Mouse (Mus musculus) spleen, postnatal 36 days (tissue): ENCODE results near the gene Sec1.
"Not testable (repeated sequence)": the region's sequence is repeated elsewhere in the genome, so short reads cannot be mapped to it uniquely, and the experiment has no call there.

Experiments
- DNase-seq, 2 experiments: peaks; one replicate each; pipeline ENCODE4 v3.0.0; 2022; ENCODE audit warnings: low spot score in 2 of 2, mixed read lengths in 1 of 2

Sec1 gene

GRCm38 (mm10) chr7:45679966-45680621, 14.1 kb downstream of the Sec1 start:
- no peak for DNase-seq

- no peak for DNase-seq
These were observed 15.7 kb downstream of the Sec1 start for GRCm38 (mm10) chr7:45678513-45678912.

DNA sequence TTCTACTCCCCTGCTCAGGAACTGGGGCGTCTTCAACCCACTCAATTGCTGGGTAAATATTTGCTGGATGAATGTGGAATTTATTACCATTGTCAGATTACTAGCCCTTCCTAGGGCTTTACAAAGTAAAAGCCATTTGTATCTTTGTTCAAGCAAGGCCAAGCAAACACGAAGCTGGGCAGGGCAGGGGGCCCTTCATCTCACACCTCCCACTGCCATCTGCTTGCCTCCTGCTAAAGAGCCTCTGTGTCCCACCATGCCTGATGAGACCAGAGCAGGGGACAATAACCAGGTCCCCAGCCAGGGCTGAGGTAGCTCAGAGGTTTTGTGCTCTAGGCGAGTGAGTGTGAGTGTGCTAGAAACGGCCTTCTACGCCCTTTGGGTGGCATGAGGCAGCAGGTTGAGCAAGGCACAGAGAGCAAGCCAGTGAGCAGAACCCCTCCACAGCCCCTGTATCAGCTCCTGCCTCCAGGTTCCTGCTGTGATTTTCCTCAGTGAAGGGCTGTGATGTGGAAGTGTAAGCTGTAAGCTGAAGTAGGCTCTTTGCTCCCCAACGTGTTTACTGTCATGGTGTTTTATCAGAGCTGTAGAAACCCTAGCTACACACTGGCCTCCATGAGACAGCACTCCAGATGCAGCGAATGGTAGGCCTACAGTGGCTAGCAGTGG, 16.4 kb downstream of the Sec1 start:
- no peak for DNase-seq

DNA sequence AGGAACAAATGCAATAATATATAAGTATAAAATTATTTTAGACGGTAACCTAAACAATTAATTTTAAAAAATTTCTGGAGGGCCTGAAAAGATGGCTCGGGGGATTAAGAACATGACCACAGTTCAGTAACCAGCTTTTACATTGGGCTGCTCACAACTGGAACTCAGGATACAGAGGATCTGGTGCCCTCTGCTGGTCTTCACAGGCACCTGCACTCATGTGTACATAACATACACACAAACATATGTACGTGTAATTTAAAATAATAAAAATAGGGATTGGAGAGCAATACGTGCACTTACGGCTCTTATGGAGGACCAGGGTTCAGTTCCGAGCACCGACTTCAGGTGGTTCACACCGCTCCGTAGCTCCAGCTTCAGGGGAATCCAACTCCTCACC, 25.3 kb downstream of the Sec1 start:
- no peak for DNase-seq

GRCm38 (mm10) chr7:45667761-45668160, 26.4 kb downstream of the Sec1 start:
- no peak for DNase-seq

DNA sequence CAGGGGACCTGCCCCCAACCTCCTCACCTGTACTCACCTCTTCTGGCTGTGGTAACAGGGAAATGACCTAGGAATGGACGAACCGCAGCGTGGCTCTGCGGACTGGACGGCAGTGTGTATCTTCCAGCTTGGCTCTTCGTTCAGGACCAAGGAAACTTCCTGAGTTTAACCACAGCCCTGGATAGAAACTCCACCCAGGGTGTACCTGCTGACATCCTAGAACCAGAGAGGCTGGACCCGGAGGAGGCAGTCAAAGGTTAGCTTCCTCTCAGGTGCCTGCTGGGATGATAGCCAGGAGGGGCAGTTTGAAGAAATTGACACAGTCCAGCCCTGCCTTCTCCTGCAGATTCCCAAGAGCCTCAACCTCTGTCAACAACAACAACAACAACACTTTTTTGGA, 28.0 kb downstream of the Sec1 start, which contains the start of gene Fut2:
Gene Fut2 (minus strand): TSS at position 234 of the 400 bp plus-strand sequence.
- no peak for DNase-seq

DNA sequence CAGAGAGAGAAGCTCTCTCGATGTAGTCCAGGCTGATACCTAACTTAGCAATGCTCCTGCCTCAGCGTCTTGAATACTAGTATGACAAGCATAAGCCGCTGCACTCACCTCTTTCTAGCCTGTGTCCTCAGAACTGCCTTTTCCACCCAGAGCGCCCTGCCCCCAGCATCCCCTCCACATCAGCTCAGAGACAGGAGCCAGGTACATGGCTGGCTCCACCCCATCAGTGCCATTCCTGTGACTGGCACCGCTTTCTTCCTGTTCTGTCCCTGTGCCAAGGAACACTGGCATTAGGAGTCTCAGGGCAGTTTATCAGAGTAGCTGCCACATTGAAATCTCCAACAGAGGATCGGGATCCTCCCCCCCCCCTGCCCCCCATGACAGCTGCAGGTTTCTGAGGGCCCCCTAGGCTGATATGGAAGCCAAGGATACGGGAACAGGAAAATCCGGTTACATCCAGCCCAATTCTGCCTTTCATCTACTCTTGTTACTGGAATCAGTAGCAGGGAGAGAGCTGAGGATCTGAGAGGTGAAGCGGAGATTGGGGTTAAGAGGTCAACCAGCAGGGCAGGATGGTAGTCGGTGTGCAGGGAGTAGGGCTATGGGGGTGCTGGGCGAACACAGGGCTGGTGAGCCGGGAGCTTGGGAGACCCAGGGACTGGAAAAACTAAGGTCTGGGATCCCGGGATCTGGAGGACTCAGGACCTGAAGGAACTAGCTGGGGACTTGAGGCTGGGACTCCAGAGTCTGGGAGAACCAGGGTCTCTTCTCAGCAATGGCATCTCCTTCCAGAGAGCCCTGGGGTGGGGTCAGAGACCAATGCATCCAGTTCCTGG, 28.7 kb downstream of the Sec1 start:
- no peak for DNase-seq

- not testable (repeated sequence) for DNase-seq
These were observed 32.5 kb downstream of the Sec1 start for GRCm38 (mm10) chr7:45661702-45662101.

GRCm38 (mm10) chr7:45660746-45661478, 33.3 kb downstream of the Sec1 start:
- no peak for DNase-seq

GRCm38 (mm10) chr7:45654424-45655047, 39.7 kb downstream of the Sec1 start:
- no peak for DNase-seq

GRCm38 (mm10) chr7:45650484-45650883, 43.7 kb downstream of the Sec1 start:
- not testable (repeated sequence) for DNase-seq

DNA sequence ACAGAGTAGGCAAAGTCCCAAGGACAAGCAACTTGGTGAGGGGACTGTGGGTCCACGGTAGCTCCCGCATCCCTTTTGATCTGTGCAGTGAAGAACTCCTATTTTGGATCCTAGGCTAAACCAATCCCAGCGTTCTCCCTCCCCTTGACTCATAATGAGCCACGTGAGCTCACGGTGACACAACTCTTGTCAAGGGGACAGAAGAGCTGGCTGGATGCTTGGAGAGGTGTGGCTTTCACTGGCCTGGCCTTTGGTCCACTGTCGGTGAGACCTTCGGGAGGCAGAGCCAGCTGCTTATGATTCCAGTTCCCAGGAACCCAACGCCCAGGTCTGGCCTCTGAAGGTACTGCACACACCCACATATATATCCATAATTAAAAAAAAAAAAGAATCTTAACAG, 44.9 kb downstream of the Sec1 start:
- no peak for DNase-seq

DNA sequence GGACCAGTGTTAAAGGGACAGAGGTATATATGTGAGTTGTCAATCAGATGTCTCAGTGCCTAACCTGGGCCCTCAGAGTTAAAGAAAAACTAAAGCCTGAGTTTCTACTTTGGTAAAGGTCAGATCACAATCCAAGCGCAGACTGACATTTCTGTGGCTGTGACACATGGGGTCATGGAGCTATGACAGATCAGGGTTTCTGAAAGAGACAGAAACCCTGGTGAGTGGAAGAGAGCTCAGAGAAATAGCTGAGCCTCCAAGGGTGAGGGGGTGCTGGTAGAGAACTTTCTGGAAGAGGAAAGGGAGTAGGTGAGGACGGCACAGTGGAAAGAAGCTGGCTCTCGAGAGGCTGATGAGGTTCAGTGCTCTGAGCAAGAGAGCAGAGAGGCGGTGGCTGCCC, 47.5 kb downstream of the Sec1 start:
- no peak for DNase-seq

DNA sequence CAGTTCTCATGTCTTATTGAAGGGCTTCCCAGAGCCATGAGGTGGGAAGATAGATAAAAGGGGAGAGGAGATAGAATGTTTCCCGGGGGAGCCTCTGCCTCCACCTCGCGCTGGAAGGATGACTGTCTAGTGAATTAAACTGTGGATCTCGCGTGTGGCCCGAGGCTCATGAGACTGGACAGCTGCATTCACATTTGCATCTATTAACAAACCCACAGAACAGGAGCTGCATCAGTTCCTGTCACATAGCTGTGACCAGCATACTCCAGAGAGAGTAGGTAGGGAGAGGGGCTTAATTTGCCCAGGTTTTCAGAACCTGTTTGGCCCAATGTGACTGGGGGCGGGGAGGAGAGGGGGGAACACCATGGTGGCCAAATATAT, 48.6 kb downstream of the Sec1 start:
- DNase-seq: no peak

GRCm38 (mm10) chr7:45644872-45645590, 49.2 kb downstream of the Sec1 start:
- no peak for DNase-seq

DNA sequence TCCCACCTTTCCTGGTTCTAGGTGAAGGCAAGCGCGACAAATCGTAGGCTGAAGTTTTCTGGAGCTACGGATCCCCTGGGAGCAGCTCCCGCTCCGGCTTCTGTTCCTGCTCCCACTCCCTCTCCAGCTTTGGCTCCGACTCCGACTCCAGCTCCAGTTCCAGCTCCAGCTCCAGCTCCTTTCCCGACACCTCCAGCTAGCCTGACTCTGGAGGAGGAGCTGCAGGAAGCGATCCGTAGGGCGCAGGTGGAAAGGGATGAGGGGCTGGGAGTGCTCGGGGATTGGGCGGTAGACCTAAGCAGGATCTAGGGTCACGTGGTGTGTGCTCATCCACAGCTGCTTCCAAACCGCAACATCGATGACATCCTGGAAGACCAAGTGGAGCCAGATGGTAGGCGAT, 50.0 kb downstream of the Sec1 start:
- no peak for DNase-seq

- DNase-seq: peak; percentile 79 to 84
These were observed 50.6 kb downstream of the Sec1 start for GRCm38 (mm10) chr7:45643441-45644178.

- no peak for DNase-seq
These were observed 51.5 kb downstream of the Sec1 start for GRCm38 (mm10) chr7:45642503-45643255.

DNA sequence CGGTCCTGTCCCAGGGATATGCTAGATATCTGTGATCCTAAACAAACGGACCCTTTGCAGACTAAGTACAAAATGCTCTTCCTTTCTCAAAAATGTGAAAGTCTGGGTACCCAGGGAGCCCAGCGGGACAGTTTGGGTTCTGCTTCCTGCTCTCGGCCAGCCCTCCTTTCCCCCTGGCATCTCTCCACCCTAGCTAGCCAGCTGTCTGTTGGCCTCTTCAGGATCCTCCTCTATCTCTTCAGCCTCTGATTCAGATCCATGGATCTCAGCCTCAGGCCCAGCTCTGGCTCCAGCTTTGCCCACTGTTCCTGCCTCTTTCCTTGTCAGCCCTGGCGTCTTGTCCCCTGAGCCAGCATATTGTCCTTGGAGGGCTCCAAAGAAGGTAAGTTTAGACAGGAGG, 52.1 kb downstream of the Sec1 start:
- no peak for DNase-seq
